Mouse (Mus musculus) cerebellum, adult 2 months (tissue): ENCODE measurements at regions not wholly inside any gene's neighbourhood (a gene's known extent, or its start where the extent isn't known, plus 50 kb on each side); places are given as distances from the start of the nearest gene placed in this dataset.

Experiments
- CTCF ChIP-seq: fragments of 200-500 bp; IDR thresholded peaks from 2 replicates; pipeline ENCODE4 v1.5.1; 2011; ENCODE audit warnings: low read depth, mild to moderate bottlenecking, control low read depth, low read length, moderate library complexity, borderline replicate concordance; ENCODE audit not compliant: insufficient read depth
- POLR2A ChIP-seq: fragments of 200-500 bp; IDR thresholded peaks from 2 replicates; pipeline ENCODE4 v1.6.1; 2011; ENCODE audit warnings: low read length, control low read depth, borderline replicate concordance; ENCODE audit not compliant: insufficient read depth

DNA sequence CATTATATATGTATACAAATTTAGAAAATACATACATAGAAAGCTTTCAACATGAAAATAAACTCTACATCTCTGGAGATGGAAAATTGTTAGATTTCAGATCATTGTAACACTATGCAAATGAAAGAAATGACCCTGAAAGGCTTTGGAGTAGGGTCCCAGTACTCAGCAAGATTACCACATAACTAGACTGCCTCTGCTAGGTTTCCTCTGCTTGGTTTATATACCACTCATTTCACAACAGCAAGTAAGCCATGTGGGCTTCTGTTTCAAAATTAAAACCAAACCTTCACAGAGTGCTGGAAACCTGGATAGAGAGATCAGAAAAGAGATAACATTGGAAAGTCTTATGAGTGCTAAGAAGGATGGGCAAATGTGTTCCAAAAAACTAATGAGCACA, 600.1 kb downstream of the Ptprc start:
- no peak for TF ChIP-seq CTCF
- no peak for TF ChIP-seq POLR2A
